Mouse (Mus musculus): ENCODE results near the gene Dlx3.

Dlx3 gene

DNA sequence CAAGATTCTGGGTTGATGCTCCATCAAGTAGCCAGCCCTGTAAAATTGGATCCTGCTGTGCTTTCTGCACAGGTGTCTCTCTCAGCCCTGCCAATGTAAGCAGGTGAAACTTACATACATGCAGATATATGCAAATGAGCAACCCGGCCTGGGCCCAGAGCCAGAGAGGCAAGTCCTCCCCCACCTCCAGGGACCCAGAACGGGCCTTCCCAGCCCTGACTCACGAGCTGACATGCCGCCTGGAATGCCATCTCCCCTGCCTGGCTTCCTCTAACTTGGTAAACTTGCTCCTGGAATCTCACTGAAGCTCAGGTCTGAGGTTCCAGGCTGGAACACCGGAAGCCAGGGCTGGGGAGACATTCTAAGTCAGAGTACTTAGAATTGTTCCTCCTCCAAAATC is 33.2 kb downstream of the Dlx3 start:
- no peak for DNase-seq (ENCODE audit: low read depth, low spot score)

DNA sequence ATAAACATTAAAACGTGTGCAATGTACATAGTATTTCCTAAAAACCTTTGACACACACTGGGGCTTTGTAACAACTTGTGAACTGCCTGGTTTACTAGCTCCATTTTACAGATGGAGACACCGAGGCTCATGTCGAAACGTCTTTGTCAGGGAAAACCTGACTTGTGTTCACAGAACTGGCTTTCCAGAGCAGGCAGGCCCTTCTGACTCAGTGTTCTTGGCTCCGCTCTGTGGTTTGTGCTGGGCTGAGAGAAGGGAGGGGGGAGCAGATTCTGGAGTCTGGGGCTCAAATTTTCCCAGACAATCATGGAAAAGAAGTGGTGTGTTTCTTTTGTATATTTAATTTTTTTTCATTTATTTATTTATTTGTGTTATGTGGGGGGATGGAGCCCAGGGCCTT is 33.8 kb downstream of the Dlx3 start:
- DNase-seq (ENCODE audit: low read depth, low spot score) = no peak

DNA sequence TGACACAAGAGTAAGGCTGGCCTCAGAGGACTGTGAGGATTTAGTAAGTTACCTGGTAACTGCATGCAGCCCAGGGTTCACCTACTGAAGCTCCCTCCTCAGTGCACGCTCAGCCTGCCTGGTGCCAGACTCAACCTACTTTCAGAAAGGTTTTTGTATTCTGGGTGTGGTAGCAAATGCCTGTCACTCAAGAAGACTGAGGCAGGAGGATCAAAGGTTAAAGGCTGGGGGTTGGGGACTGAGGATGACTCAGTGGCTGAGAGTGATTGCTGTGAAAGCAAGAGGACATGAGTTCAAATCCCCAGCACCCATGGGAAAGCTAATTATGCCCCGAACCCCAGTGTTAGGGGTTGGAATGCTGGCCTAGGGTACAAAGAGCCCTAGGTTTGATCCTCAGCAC is 35.6 kb downstream of the Dlx3 start:
- no peak for DNase-seq (ENCODE audit: low read depth, low spot score)

DNA sequence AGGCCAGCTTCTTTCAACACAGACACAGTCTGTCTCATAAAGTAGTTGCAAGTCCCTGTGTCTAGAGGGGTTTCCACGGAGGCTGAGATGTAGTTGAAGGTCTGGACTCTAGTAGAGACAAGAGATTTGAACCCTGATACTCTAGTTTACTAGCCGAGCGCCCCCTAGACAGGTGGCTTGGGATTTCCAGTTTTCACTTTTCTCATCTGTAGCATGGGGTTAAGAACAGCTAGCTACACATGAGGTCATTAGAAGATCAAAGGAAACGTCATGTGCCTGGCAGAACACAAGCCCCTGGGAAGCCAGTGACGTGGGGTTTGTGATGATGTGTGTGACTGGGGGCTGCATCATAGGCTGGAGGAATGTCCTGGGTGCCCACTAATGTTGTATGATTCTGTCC is 37.4 kb downstream of the Dlx3 start:
- DNase-seq (ENCODE audit: low read depth, low spot score) = no peak

DNA sequence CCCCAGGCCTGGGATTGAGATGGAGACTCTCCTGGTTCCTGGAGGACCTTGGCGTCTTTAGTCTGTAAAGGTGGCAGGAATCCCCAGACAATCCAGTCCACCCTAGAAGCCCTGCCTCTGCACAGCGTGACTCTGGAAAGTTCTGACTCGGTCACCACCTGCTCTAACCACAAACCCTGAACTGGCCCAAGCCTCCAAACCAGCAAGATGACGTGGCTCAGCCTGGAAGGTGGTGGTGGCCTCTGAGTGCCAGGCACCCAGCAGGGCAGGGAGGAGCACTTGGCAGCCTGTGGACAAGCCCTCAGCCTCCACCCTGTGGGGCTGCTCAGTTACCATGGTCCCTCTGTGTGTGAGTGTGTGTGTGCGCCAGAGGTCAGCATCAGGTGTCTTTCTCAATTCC is 38.0 kb downstream of the Dlx3 start:
- DNase-seq (ENCODE audit: low read depth, low spot score) = no peak

DNA sequence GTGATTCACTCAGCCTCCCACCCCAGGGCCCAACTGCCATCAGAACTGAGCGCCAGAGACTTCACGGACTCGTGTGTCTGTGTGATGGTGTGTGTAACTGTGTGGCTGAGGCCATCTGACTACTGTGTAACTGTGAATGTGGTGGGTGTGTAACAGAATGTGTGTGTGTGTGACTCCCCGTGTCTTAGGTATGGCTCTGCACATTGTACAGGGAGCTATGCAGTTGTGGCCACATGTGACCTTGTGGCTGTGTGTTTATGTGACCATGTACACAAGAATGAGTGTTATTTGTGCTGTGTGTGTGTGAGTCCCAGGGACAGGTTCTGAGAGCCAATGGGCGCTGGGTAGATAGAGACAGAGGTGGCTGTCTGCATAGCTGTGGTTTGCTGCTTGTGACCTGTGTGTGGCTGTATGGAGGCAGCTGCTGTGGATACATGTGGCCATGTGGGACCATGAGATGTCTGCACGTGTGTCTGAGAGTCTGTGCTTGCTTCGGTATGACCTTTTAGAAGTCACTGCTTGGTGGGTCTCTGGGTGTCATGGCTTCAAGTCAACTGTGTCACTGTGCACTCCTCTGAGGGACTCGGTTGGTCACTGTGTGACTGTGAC is 39.9 kb downstream of the Dlx3 start:
- DNase-seq (ENCODE audit: low read depth, low spot score) = no peak

DNA sequence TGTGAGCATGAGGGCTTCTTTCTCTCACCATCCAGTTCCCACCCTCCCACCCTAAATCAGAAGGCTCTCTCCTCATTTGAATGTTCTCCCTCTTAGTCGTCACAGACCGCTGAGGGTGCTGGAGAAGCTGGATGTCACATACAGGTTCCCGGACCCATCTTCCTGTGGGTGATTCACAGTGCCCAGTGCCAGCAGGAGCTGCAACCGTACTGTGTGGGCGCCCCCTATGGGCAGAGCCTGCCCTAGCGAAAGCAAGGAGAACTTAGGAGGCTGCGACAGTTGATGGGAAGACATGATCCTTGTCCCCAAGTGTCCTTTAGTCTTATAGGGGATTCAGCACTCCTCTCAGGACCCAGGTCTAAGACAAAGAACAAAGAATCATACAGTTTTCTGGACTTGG is 40.8 kb downstream of the Dlx3 start:
- peak; percentile 37 for DNase-seq (ENCODE audit: low read depth, low spot score)

DNA sequence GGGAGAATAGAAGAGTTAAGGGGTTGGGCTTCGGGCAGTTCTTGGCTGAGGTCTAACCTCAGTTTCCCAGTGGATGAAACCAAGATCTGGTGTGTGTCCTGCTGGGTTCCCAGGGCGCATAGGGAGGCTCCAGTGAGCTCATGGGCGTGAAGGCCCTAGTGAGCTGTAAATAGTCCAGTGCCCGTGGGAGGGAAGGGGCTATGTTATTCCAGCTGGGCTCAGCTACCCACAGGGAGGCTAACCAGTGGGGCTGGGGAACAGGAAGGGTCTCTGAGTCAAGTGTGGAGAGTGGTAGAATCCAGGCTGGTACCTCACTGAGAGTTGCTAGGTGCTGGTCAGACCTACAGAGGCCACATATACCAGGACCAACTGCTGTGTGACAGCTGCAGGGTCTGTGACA is 41.8 kb downstream of the Dlx3 start:
- no peak for DNase-seq (ENCODE audit: low read depth, low spot score)

DNA sequence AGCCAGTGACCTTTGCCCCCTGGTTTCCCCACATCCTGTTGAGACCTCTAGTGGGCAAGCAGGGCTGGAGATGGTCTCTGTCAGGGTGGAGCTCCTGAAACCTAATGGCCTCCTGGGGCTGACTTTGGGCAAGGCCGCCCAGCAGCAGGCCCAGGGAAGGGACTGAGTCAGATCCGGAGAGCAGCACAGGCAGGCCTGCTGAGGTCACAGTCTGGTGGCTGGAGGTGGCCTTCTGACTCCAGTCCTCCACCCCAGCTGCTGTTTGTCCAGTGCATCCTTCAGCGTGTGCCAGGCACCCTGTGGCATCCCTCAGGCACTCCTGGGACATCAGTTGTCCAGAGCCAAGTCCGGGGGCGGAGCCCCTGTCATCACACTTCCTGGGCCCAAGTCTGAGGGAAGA is 45.9 kb downstream of the Dlx3 start:
- no peak for DNase-seq (ENCODE audit: low read depth, low spot score)

Measured in A20 (cell line).